Mouse (Mus musculus) heart, adult 2 months (tissue): ENCODE data around the gene Micu1.

Source experiments
- CTCF ChIP-seq: fragments of 200-600 bp; IDR thresholded peaks from 2 replicates; pipeline ENCODE4 v1.8.1; 2022; ENCODE audit warnings: antibody characterized with exemption, mild to moderate bottlenecking, moderate library complexity
- EP300 ChIP-seq: fragments of 200-500 bp; IDR thresholded peaks from 2 replicates; pipeline ENCODE4 v1.6.1; 2011; ENCODE audit warnings: low read depth, low read length, control low read depth; ENCODE audit not compliant: insufficient read depth
- POLR2A ChIP-seq: fragments of 200-500 bp; IDR thresholded peaks from 2 replicates; pipeline ENCODE4 v1.6.1; 2011; ENCODE audit warnings: mild to moderate bottlenecking, low read depth, low read length, control low read depth; ENCODE audit not compliant: insufficient read depth

GRCm38 (mm10) chr10:59800159-59800558, 97.9 kb downstream of the Micu1 start:
- TF ChIP-seq CTCF (no peak), POLR2A (no peak), EP300 (no peak)
